Mouse (Mus musculus): ENCODE measurements around the gene Sv2b. TPM values are rescaled to one million over a fixed set of nuclear protein-coding genes. Genes with fewer than 3 reads are reported as not detected.
"Not testable (repeated sequence)": the region's sequence is repeated elsewhere in the genome, so short reads cannot be mapped to it uniquely, and the experiment has no call there.

Sv2b gene
- polyA plus RNA-seq, 1 experiment from 2014 or later, result 1.2 TPM

DNA sequence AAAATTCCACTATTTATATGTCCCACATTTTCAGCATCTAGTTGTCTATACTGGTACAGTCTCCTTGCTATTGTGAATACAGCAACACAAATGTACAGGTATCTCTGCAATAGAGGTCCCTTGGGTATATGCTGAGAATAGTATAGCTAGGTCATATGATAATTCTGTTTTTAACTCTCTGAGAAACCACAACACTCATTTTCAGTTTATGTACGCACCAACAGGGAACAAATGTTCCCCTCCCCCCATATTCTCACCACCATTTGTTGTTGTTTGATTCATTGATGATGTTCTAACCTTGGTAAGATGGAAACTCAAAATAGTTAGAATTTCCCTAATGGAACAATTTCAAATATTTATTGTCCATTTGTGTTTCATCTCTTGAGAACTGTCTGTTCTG, 16.2 kb upstream of the Sv2b start:
- no peak overlapping the region for H3K4me2 ChIP-seq (replicated peaks; ENCODE audit: low read depth, low read length)
- H3K9ac ChIP-seq (ENCODE audit: low read depth, low read length), result no peak overlapping the region
- H3K4me3 ChIP-seq (ENCODE audit: low read length), result no peak overlapping the region
- no peak for ATAC-seq (ENCODE audit: low FRiP score, low TSS enrichment)
- H3K27me3 ChIP-seq (ENCODE audit: control insufficient read depth, insufficient read depth, low read length), result no peaks in the 10 kb centered on the region
- 83% methylated on average over 1 of the region's 1 CpGs for WGBS
- H3K36me3 ChIP-seq (ENCODE audit: control insufficient read depth, insufficient read depth, low read length), result no peaks in the 10 kb centered on the region
- H3K4me1 ChIP-seq (ENCODE audit: control insufficient read depth, insufficient read depth, low read length), result no peaks in the 10 kb centered on the region
- no peaks in the 10 kb centered on the region for H3K9me3 ChIP-seq (ENCODE audit: control insufficient read depth, low read length)
- H3K27ac ChIP-seq (ENCODE audit: low read depth, low read length), result no peak overlapping the region

DNA sequence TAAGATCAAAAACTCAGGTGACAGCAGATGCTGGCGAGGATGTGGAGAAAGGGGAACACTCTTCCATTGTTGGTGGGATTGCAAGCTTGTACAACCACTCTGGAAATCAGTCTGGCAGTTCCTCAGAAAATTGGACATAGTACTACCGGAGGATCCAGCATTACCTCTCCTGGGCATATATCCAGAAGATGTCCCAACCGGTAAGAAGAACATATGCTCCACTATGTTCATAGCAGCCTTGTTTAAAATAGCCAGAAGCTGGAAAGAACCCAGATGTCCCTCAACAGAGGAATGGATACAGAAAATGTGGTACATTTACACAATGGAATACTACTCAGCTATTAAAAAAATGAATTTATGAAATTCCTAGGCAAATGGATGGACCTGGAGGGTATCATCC, 13.7 kb upstream of the Sv2b start:
- H3K9me3 ChIP-seq (ENCODE audit: control insufficient read depth, low read length); H3K4me3 ChIP-seq (ENCODE audit: low read length); ATAC-seq (ENCODE audit: low FRiP score, low TSS enrichment); H3K27ac ChIP-seq (ENCODE audit: low read depth, low read length); H3K36me3 ChIP-seq (ENCODE audit: control insufficient read depth, insufficient read depth, low read length); H3K9ac ChIP-seq (ENCODE audit: low read depth, low read length); H3K4me1 ChIP-seq (ENCODE audit: control insufficient read depth, insufficient read depth, low read length); H3K27me3 ChIP-seq (ENCODE audit: control insufficient read depth, insufficient read depth, low read length); H3K4me2 ChIP-seq (replicated peaks; ENCODE audit: low read depth, low read length): not testable (repeated sequence)
- 89% methylated on average over 3 of the region's 3 CpGs for WGBS

DNA sequence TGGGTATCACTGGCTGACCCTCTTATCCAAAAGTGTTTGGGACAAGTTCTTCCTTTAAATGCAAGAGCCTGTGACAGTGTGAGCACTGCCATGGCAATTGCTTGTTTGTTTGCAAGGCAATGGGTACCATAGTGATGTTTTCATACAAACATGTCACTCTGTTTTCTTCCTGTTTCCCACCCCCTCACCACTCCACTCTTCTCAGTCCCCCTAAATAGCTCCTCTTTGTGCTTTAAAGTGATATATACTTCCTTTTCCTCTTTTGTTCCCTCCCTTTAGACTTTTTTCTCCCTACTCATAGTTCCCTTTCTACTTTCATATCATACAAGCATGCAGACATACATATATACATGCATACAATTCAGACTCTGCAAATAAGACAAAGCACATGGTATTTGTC, 10.9 kb upstream of the Sv2b start:
- no peaks in the 10 kb centered on the region for H3K27me3 ChIP-seq (ENCODE audit: control insufficient read depth, insufficient read depth, low read length)
- H3K4me2 ChIP-seq (replicated peaks; ENCODE audit: low read depth, low read length), result no peak overlapping the region
- no peak overlapping the region for H3K4me3 ChIP-seq (ENCODE audit: low read length)
- ATAC-seq (ENCODE audit: low FRiP score, low TSS enrichment), result no peak
- H3K9ac ChIP-seq (ENCODE audit: low read depth, low read length), result no peak overlapping the region
- H3K36me3 ChIP-seq (ENCODE audit: control insufficient read depth, insufficient read depth, low read length), result no peaks in the 10 kb centered on the region
- H3K9me3 ChIP-seq (ENCODE audit: control insufficient read depth, low read length), result no peaks in the 10 kb centered on the region
- no peak overlapping the region for H3K27ac ChIP-seq (ENCODE audit: low read depth, low read length)
- no peaks in the 10 kb centered on the region for H3K4me1 ChIP-seq (ENCODE audit: control insufficient read depth, insufficient read depth, low read length)

DNA sequence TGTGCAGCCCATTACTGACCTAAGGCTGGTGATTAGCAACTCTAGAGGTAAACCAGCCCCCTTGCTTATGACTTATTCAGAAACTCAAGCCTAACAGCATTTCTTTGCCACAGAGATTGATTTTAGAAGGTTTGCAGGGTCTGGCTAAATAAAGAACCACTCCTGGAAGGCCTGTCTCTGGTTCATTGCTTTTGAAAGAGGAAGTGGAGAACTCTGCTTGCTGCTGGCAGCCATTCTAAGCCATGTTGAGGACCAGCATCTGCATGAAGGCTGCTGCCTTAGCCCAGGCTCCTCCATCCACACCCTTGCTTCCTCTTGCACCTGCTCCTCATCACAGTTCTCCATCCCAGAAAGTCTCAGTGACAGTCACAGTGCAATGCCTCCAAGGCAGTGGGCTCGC, 9.3 kb upstream of the Sv2b start:
- no peak overlapping the region for H3K4me3 ChIP-seq (ENCODE audit: low read length)
- H3K36me3 ChIP-seq (ENCODE audit: control insufficient read depth, insufficient read depth, low read length), result no peaks in the 10 kb centered on the region
- 77% methylated on average over 1 of the region's 1 CpGs for WGBS
- ATAC-seq (ENCODE audit: low FRiP score, low TSS enrichment), result no peak
- no peak overlapping the region for H3K27ac ChIP-seq (ENCODE audit: low read depth, low read length)
- no peaks in the 10 kb centered on the region for H3K4me1 ChIP-seq (ENCODE audit: control insufficient read depth, insufficient read depth, low read length)
- no peaks in the 10 kb centered on the region for H3K9me3 ChIP-seq (ENCODE audit: control insufficient read depth, low read length)
- H3K9ac ChIP-seq (ENCODE audit: low read depth, low read length), result no peak overlapping the region
- no peaks in the 10 kb centered on the region for H3K27me3 ChIP-seq (ENCODE audit: control insufficient read depth, insufficient read depth, low read length)
- no peak overlapping the region for H3K4me2 ChIP-seq (replicated peaks; ENCODE audit: low read depth, low read length)

DNA sequence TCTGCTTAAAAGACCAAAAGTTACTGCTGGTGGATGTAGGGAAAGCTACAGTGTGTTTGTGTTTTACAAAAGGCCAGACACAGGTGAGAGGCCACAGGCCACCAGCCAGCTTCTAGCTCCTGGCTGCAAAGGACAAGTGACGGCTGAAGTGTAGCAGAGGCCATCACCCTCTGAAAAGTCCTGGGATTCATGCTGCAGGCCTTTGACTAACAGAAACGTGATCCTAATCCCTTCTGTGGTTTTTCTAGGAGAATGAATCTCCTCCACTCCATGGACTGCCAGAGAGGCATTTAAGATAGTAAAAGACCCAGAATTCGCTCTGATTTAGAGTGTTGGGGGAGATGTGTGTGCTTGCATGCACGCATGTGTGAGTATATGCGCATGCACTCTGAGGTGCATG, 5.8 kb upstream of the Sv2b start:
- no peaks in the 10 kb centered on the region for H3K9me3 ChIP-seq (ENCODE audit: control insufficient read depth, low read length)
- no peaks in the 10 kb centered on the region for H3K4me1 ChIP-seq (ENCODE audit: control insufficient read depth, insufficient read depth, low read length)
- no peak overlapping the region for H3K4me3 ChIP-seq (ENCODE audit: low read length)
- no peak for ATAC-seq (ENCODE audit: low FRiP score, low TSS enrichment)
- H3K27me3 ChIP-seq (ENCODE audit: control insufficient read depth, insufficient read depth, low read length), result no peaks in the 10 kb centered on the region
- no peak overlapping the region for H3K27ac ChIP-seq (ENCODE audit: low read depth, low read length)
- no peaks in the 10 kb centered on the region for H3K36me3 ChIP-seq (ENCODE audit: control insufficient read depth, insufficient read depth, low read length)
- no peak overlapping the region for H3K9ac ChIP-seq (ENCODE audit: low read depth, low read length)
- no peak overlapping the region for H3K4me2 ChIP-seq (replicated peaks; ENCODE audit: low read depth, low read length)
- 62% methylated on average over 5 of the region's 5 CpGs for WGBS

DNA sequence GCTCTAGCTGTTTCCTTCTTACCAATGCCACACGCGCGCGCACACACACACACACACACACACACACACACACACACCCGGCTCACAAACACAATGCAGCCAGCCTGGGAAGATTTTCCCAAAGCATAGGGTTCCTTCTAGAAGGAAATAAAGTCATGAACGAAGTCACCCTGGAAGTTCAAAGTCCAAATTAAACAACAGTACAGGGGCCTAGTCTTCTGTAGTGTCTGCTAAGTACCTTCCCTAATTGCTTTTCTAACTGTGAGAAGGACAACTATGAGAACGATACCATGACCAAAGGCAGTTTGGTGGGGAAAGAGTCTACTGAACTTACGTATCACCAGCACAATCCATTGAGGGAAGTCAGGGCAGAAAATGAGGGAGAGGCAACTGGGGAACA, 508 bp upstream of the Sv2b start:
- Histone ChIP-seq H3K4me3 (ENCODE audit: low read length) (no peak overlapping the region), H3K4me2 (replicated peaks; ENCODE audit: low read depth, low read length) (no peak overlapping the region), H3K27me3 (ENCODE audit: control insufficient read depth, insufficient read depth, low read length) (peaks cover 15% of the 10 kb centered on the region; the same call in 1 of the 2 replicates), H3K9ac (ENCODE audit: low read depth, low read length) (no peak overlapping the region), H3K9me3 (ENCODE audit: control insufficient read depth, low read length) (no peaks in the 10 kb centered on the region), H3K4me1 (ENCODE audit: control insufficient read depth, insufficient read depth, low read length) (peaks cover 7% of the 10 kb centered on the region; the same call in 1 of the 2 replicates), H3K36me3 (ENCODE audit: control insufficient read depth, insufficient read depth, low read length) (no peaks in the 10 kb centered on the region), H3K27ac (ENCODE audit: low read depth, low read length) (no peak overlapping the region)
- no peak for ATAC-seq (ENCODE audit: low FRiP score, low TSS enrichment)
- 78% methylated on average over 8 of the region's 8 CpGs for WGBS

DNA sequence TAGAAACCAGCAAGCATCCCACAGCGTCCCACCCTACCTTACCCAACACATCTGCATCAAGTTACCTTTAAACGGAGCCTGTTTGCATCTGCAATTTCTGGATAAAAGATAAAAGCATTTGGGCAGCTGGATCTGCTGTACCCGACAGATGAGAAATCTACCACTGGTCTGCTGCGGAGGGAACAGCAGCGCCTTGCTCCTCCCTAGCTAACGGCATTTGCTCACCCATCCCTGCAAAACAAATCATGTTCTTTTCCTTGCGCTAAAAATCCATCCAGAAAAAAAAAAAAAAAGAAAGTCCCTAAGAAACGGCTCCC, 964 bp downstream of the Sv2b start:
- peaks cover 7% of the 10 kb centered on the region; the same call in 1 of the 2 replicates for H3K4me1 ChIP-seq (ENCODE audit: control insufficient read depth, insufficient read depth, low read length)
- H3K27me3 ChIP-seq (ENCODE audit: control insufficient read depth, insufficient read depth, low read length), result peaks cover 15% of the 10 kb centered on the region; the same call in 1 of the 2 replicates
- H3K9ac ChIP-seq (ENCODE audit: low read depth, low read length), result no peak overlapping the region
- H3K36me3 ChIP-seq (ENCODE audit: control insufficient read depth, insufficient read depth, low read length), result no peaks in the 10 kb centered on the region
- peak overlapping the region; percentile 46 for H3K4me3 ChIP-seq (ENCODE audit: low read length)
- WGBS, result 4% methylated on average over 8 of the region's 8 CpGs
- H3K27ac ChIP-seq (ENCODE audit: low read depth, low read length), result no peak overlapping the region
- ATAC-seq (ENCODE audit: low FRiP score, low TSS enrichment), result no peak
- peak overlapping the region; percentile 96 for H3K4me2 ChIP-seq (replicated peaks; ENCODE audit: low read depth, low read length)
- no peaks in the 10 kb centered on the region for H3K9me3 ChIP-seq (ENCODE audit: control insufficient read depth, low read length)

DNA sequence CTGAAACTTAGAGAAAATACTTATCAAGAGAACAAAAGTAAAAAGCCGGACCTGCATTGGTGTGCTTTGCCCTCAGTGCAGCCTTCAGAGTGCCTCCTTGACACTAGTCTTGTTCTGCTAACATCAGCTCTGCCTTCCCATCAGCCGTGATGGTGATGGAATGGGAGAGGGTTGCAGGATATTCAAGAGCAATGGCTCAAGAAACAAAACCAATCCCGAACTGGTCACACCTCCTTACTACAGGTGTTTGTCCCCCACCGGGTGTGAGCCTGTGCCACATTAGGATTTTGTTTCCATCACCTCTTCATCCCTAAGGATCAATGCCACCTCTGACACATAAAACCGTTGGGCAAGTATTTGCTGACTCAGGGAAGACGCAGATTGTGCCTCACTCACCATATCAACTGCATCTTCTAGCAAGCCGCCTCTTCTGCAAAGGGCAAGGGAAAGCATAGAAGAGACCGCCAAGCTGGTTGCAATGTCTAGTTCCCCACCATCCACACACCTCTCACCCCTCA, 1.4 kb downstream of the Sv2b start:
- H3K4me3 ChIP-seq (ENCODE audit: low read length), result peak overlapping the region; percentile 46
- no peaks in the 10 kb centered on the region for H3K36me3 ChIP-seq (ENCODE audit: control insufficient read depth, insufficient read depth, low read length)
- H3K4me2 ChIP-seq (replicated peaks; ENCODE audit: low read depth, low read length), result peak overlapping the region; percentile 96
- WGBS, result 43% methylated on average over 8 of the region's 8 CpGs
- H3K4me1 ChIP-seq (ENCODE audit: control insufficient read depth, insufficient read depth, low read length), result peaks cover 7% of the 10 kb centered on the region; the same call in 1 of the 2 replicates
- H3K27me3 ChIP-seq (ENCODE audit: control insufficient read depth, insufficient read depth, low read length), result peaks cover 15% of the 10 kb centered on the region; the same call in 1 of the 2 replicates
- ATAC-seq (ENCODE audit: low FRiP score, low TSS enrichment), result no peak
- H3K27ac ChIP-seq (ENCODE audit: low read depth, low read length), result no peak overlapping the region
- H3K9ac ChIP-seq (ENCODE audit: low read depth, low read length), result no peak overlapping the region
- H3K9me3 ChIP-seq (ENCODE audit: control insufficient read depth, low read length), result no peaks in the 10 kb centered on the region

DNA sequence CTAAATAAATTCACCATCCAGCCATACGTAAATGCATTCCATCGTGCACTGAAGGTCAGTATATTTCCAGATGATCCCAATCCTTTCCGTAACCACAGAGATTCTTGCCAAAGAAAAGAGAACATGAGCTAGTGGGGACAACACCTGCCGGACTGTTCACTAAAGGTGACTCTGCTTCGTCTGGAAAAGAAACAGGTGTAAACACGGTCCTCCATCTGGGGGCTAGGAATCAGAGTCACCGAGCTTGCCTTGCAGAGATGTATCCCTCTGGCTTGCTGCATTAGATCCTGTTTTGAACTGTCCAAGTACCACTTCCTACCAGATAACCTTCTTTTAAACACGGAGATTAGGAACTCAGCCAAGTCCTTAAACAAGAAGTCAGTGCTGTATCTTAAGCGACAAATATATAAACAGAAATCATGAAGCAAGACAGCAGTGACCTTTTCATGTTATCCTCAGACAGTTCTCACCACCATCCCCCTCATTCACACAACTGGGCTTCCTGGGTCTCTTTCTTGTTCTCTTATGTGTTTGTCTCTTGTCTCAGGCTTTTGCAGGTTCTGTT, 3.1 kb downstream of the Sv2b start:
- WGBS, result 69% methylated on average over 9 of the region's 9 CpGs
- H3K4me1 ChIP-seq (ENCODE audit: control insufficient read depth, insufficient read depth, low read length), result peaks cover 7% of the 10 kb centered on the region; the same call in 1 of the 2 replicates
- H3K36me3 ChIP-seq (ENCODE audit: control insufficient read depth, insufficient read depth, low read length), result no peaks in the 10 kb centered on the region
- H3K4me3 ChIP-seq (ENCODE audit: low read length), result no peak overlapping the region
- peaks cover 15% of the 10 kb centered on the region; the same call in 1 of the 2 replicates for H3K27me3 ChIP-seq (ENCODE audit: control insufficient read depth, insufficient read depth, low read length)
- H3K27ac ChIP-seq (ENCODE audit: low read depth, low read length), result no peak overlapping the region
- no peak for ATAC-seq (ENCODE audit: low FRiP score, low TSS enrichment)
- H3K9me3 ChIP-seq (ENCODE audit: control insufficient read depth, low read length), result no peaks in the 10 kb centered on the region
- H3K4me2 ChIP-seq (replicated peaks; ENCODE audit: low read depth, low read length), result no peak overlapping the region
- no peak overlapping the region for H3K9ac ChIP-seq (ENCODE audit: low read depth, low read length)

Measured in kidney, embryonic 14.5 days (tissue).